Mouse (Mus musculus) cerebellum, adult 18-20 months (tissue): ENCODE data around the gene Myadml2.

ENCODE experiments used
- DNase-seq, 2 experiments: peaks; one replicate each; pipeline ENCODE4 v3.0.0; 2021

Myadml2 gene

DNA sequence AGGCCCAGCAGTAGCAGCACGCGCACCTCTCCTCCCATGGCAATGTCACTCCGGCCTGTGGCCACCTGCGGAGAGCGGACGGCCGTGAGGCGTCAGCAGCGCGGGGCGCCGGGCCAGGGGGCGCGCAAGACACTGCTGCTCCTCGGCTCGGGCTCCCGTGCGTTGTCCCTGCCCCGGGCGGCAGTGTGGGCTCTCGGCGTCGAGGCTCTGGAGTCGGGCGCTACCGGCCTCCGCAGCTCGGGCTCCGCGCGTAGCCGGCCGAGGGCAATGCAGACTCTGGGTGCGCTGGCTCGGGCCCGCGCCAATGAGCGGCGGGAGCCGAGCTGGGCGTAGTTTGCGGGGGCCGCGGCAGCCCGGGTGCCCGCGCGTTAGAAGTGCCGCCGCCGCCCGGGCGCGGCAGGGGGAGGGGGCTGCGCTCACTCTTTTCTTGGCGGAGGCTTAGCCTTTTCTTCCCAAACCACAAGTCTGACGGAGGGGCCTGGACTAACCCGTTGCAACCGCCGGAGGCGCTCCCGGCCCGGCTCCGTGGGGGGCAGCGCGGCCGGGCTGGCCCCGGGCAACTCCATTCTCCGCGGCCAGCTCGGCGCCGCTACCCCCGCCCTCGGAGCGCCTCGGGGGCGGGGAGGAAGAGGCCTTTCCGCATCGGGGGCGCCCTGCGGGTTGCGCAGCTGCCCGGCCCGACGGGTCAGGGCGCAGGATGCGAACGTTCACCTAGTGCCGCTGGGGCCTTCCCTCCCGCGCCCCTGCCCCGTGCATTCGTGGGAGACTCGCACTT lies 12.5 kb upstream of the Myadml2 start:
- DNase-seq = no peak

DNA sequence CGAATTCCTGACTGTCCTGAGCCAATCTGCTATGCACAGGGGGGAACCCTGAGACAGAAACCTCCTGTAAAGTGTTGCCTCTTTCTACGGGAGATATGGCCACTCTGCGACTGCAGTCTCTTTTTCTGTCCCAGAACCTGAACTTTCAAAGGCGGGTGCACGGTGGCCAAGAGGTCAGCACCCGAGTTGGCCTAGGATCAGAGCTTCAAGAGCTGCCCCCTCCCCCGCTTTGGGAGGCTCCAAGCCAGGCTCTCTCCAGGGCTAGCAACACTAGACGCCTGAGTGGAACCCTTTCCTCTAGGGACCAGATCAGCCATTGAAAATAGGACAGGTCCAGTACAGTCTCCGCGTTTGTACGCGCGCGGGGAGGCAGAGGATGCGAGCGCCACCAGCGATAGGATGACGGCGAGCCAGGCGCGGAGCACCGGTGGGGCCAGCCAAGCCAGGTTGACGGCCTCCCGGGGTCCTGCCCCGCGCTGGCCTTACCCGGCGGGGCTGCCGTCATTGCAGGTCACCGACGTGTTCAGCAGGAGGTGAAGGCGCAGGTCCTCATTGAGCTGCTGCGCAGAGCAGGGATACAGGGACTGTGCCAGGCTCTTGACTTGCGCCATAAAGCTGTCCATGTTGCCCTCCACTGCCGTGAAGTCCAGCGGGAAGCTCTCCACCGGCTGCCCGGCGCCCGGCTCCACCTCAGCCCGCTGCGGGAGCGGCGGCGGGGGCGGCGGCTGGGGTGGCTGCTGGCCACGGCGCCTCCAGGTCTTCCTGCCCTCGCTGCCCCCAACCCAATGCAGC lies 11.7 kb upstream of the Myadml2 start:
- no peak for DNase-seq

DNA sequence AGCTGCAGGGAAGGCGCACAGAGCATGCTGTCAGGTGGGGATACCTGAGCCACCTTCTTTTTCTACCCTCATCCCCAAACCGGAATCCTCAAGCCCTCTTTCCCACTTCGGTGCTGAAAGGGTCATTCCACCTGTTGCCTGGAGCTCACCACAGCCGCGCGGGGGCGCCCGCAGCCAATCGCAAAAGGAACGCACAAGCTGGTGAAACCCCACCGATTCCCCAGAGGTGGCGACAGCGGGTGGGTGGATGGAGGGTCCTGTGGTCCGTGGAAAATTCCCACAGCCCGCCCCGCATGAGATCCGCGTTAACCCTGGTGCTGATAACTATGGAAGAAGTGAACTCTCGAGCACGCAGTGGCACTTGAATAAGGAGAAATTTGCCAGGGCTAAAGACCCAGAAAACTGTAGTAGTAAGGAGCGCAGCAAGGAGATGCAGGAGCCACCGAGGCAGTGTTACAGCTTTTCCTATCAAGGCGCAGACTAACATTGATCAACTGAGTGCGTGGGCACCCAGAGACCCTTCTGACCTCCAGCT lies 11.0 kb upstream of the Myadml2 start:
- DNase-seq = peak; percentile 60 to 74

DNA sequence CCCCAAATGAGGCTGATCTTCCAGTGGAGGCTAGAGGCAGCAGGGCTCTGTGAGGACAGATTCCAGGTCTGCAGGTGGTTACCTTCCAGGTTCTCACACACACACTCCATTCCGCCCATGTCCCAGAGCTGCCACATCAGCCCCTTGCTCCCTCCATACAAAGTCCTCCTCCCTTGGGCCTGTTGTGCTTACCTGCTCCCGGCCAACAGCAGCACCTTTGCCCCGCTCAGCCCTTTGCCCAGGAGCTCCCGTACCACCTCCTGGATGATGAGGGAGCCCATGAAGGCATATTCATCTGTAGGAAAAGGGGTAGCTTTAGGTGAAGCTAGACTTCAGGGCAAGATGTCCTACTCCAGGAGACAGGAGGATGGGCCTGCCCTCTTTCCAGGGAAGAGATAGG lies 9.3 kb upstream of the Myadml2 start:
- no peak for DNase-seq

DNA sequence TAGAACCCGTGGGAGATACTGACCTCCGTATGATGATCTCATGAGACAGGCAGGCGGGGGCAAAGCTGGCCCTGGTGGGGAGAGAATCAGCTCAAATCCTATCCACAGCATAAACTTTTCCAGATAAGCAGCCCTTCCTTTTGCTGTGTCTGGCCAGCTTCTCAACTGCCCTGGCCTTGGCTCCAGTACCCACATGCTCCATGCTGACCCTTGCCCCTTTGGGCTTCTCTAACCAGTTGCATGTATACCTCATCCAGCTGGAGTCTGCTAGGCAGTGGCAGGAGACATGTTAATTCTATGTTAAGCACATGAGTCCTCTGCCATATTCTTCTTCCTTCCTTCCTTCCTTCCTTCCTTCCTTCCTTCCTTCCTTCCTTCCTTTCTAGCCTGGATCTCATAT lies 6.8 kb upstream of the Myadml2 start:
- no peak for DNase-seq

DNA sequence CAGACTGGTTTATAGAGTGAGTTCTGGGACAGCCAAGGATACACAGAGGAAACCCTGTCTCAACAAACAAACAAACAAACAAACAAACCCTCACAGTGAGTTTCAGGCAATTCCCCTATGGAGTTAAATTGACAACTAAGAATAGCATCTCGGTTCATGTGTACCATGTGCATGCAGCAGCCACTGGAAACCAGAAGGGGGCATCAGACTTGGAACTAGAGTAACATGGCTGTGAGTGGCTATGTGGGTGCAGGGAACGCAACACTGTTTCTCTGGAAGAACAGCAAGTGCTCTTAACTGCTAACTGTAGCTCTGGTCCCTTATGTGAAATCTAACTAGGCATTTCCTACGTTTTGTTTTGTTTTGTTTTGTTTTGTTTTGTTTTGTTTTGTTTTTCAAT lies 3.9 kb upstream of the Myadml2 start:
- no peak for DNase-seq

DNA sequence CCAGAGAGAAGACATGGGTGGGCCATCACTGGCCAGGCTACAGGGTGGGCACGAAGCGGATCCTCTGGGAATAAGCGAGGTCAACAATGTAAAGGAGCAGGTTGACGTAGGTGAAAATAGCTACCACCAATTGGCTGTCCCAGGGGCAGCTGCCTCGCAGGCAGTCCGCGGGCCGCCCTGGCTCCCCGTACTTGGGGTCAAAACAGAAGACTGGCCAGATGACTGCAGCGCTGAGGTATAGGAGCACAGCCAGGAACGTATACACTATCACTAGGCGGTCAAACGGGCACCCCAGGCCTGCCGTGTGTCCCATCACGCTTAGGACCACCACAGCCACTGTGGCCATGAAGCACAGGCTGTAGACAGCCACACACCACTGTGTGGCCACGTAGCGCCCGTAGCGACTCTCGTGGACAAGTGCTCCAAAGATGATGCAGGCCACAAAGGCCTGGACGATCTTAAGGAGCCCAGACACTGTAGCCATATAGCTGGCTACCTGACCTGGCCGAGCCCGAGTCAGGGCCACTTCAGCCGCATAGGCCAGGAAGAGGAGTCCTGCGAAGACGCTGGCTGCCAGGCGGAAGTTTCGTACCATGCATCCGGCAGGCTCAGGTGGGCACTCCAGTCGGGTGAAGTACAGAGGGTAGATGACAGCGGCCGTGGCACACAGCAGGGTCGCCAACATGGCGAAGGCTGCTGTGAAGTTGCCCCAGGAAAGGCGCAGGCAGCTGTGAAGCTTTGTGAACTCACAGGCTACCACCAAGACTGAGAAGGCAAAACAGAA lies 719 bp downstream of the Myadml2 start:
- DNase-seq = peak in 1 of 2 experiments; percentile 26

DNA sequence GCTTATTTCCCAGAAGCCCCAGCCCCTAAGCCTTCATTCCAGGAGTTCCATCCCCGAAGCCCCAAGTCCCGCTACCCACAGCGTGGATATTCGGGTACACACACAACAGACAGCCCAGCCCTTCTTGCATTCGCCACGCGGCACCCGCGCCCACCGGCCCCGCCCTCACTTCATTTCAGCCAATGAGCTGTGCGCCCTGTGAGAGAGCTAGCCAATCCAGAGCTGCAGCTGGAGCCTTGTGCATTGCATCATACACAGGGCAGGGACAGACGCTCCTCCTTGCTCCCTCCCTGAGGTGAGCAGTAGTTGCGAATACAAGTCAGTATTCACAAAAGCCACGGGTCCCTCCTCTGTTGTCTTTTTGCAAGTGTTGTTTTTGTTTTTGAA lies 4.4 kb downstream of the Myadml2 start, which contains the start of gene Pycr1:
TSS of gene Pycr1 (minus strand) at position 169 of the 387 bp plus-strand sequence.
- DNase-seq = peak; percentile 92 to 97

DNA sequence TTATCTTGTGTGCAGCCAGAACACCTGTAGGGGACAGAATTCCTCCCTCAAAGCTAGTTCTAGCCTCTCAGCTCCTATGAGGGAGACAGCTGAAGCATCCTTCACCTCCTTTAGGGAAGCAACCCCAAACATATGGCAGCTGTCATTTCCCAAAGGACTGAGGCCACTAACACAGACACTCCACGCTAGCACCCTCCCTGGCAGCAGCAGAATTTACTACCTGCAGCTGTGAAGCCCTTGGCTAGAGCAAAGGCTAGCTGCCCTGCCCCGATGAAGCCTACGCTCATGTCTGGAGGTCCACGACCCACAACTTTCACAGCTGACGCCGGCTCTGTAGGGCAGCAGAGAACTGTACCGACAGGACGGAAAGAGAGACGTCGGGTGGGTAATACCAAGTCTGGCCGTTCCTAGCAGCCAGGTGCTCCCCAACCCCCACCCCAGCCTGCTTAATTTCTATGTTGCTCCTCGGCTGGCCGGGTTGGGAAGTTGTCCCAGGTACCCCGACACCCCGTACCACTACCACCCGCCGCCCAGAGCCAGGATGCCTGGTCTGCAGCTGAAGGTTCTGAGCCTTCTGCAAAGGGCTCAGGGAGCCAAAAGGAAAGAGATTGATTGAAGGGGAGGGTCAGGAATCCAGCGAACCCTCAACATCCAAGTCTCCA lies 4.9 kb downstream of the Myadml2 start:
- DNase-seq = peak in 1 of 2 experiments; percentile 31

DNA sequence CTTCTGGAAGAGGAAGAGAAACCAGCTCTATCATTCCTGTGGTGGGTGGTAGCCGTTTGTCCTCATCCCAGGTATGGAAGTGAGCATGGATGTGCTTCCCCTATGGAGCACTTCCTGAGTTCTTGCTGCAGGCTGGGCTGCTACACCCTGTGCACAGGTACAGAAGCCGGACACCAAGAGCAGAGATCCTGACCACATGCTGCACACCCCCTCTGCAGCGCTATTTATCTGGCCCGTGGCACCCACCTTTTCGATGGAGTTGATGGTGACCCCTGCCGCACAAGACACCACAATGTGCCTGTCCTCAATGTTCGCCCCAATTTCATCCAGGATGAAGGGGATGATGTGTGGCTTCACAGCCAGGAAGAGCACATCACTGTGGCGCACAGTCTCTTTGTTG lies 6.1 kb downstream of the Myadml2 start:
- DNase-seq = no peak

DNA sequence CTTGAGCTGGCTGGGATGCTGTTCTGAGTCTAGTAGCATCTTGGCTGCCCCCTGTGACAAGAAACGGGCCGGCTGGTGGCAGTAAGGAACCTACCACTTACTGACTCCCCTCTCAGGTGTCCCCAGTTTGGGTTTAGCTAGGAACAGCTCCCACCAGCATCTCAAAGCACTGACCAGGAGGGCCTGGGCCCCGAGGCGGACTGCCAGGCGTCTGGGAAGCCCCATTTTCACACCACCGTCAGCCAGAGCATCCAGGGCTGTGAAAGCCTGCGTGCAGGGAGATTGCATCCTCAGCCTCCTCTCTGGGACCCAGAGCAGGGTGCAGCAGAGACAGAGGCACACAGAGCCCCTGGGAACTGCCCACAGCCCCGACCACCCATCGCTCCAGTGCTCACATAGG lies 6.7 kb downstream of the Myadml2 start:
- DNase-seq = no peak

DNA sequence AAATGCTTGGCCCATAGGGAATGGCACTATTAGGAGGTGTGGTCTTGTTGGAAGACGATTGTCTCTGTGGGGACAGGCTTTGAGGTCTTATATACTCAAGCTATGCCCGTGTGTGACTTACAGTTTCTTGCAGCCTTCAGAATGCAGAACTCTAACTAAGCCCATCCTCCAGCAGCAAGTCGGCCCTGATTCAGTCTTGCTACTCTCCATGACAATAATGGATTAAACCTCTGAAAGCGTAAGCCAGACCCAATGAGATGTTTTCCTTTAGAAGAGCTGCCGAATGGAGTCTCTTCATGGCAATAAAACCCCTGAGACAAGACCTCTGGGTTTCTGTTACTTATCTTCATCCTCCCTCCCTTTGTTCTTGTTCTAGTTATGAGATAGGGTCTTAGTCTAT lies 13.1 kb downstream of the Myadml2 start:
- DNase-seq = no peak

DNA sequence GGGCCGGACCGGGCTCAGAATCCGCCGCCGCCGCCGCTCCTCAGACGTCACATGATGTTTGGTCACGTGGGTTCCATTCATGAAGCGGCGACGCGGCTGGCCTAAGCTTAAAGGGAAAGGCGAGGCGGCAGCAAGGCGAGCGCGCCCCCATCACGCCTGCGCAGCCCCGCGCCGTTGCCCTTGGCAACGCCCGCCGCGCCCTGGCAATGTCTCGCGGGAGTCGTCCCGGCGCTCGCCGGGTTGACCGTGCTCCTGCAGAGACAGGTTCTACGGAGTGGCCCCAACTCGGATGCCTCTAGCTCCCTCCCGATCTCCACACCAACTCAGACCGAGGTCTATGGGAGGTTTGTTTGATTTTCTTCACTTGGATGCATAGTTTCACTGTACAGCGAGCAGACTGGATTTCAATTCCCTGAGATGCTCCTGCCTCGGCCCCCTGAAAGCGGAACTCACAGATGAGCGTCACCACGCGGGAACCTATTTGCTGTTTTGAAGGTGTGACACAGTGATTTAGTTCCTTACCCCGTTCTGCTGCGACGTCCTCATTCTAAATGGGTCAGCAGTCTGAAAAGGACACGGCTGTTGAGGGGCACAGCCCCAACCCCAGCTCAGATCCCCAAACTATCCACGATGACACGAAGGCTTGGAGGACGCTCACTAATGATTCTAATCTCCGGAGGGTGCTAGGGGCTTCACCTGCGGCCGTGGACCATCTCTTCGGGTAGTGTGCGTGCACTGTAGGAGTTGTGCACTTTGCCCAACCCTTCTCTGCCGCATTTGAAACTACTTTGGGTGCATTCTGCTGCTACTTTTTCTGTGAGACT lies 14.2 kb downstream of the Myadml2 start, which contains the start of gene Mafg:
TSS of gene Mafg (minus strand) at position 81 of the 824 bp plus-strand sequence.
- peak; percentile 94 to 95 for DNase-seq

DNA sequence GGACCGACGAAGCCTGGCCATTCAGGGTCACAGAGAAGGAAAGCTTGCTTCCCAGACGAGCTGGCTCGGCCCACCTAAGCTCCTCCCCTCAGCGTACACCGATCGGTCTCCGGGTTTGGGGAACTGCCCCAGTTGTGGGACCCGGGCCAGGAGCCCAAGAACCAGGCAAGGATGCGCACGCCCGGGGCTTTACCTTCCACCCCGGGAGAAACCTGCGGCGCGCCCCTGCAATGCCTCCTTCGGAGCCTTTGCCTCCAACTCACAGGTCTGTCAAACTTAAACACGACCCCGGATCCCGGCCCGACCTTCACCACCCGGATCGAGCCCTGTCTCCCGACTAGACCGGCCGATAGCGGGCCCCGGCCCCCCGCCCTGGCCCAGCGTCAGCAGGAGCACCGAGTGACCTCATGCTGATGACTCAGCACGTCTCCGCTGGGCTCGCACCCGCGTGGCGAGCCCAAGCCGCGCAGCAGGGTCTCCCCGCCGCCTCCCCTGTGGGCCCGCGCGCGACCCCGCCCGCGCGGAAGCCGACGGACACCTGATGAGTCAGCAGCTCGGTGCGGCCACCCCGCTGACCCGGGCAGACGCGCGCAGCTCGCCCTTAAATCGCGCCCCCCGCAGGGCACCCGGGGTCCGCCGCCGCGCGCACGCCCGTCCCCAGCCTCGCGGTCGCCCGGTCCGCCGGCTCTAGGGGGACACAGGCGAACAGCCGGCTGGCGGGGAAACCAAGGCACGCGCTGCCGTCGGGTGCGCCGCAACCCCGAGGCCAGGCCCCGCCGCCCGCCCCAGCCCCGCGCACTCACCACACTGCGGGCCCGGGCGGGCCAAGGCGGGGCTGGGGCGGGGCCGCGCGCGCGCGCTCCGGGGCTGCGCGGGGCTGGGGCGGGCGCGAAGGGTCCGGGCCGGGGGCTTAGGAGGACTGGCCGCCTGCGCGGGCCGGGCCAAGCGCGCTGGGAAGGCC lies 15.1 kb downstream of the Myadml2 start:
- peak; percentile 68 to 73 for DNase-seq

DNA sequence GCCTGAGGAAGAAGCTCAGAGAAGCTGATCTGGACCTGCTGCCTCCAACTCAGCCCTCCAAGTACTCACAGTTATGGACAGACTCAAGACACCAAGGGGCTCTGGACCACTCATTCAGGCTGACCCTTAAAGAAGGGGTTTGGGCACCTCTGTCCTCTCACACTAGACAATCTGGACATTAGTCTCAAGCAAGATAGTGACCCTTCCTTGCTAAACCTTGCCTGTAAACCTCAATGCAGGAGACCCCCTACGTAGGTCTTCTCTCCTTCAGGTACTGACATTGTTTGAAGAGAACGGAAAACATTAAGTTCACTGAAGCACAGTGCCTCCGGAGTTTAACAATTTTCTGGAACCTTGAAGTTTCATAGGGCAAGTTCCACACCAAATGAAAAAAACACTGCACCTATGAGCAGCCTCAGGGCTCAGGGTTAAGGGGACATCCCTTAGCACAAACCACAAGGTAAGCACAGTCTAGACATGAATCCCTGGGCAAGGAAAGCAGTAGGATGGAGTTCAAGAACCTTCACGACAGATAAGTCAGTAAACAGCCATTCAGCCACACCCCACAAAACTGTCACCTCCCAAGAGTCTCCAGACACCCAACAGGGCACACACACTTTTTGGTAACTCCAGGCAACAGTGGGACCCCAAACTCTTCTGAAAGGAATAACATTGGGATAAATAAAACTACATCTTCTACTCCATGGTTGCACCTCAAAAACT lies 16.1 kb downstream of the Myadml2 start:
- DNase-seq = no peak

DNA sequence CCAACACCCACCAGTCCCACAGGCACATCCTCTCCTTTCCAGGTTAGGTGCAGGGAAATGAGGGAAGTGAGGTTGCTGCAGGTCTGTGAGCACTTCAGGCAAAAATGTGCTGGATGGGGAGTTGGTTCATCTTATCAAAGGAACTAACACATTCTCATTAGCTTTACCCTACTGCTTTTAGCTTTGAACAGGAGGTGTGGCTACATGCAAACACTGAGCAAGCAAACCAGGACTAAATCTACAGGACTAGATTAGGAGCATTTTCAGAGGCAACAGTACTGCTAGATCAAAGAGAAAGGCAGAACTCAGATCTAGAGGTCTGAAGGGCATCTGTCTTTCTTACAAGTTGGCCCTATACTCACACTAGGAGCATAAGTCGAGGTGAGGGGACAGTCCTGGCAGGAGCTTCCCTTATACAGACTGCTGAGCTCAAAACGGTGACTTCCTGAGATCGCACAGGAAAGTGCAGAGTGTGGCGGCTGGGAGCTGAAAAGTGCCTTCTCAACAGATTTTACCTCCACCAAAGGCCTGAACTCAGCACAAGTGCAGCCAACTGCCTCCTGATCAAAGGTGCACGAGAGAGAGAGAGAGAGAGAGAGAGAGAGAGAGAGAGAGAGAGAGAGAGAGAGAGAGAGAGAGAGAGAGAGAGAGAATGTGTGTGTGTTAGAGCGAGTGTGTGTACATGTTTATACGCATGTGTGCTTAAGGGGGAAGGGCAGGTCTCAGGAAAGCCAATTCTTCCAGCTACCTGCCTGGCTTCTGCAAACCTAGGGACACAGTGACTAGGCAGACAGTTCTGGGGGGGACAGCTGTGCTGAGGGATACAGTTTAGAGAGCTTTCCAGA lies 16.9 kb downstream of the Myadml2 start:
- no peak for DNase-seq

DNA sequence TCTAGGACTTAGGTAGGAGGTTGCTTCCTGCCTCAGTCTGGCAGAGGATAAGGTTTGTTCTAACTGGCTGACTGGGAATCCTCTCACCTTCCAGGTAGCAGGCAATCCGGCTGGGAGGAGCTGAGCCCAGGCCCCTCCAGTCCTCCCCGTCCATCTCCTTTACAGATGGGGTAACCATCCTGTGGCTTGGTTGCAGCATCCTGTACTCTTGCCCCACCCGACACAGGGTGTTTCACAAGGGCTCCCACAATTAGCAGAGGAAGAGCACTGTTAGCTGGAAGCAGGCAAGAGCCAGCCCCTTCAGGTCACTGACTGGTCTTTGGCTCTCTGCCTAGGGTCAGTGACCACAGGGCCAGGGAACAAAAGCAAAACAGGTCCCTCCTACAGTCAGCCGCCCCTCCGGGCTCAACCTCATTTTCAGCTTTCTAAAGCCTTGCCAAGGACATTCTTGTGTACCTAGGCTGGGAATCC lies 17.5 kb downstream of the Myadml2 start:
- DNase-seq = no peak

DNA sequence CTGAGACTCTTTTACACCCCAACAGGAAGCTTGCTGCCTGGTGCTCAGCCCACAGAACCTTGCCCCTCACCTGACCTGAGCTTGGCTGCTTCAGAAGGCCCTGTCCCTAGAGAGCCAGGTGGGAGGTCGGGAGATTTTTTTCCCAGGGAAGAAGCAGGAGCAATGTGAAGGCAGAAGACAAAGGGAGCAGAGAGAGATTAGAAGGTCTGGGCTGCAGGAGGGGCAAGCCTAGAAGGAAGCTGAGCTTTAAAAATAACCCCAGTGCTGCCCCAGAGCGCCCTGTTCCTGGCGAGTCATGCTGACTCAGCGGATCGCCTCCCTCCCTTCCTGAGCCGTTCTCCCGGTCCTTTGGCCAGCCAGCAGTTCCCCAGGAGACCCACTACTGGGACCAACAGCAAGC lies 18.0 kb downstream of the Myadml2 start:
- peak in 1 of 2 experiments; percentile 32 for DNase-seq
